8 mouse cellular contexts compared by ENCODE assay signal in genomic region chr8:57486491-57487440, GRCm38 (mm10). TPM values are rescaled to one million over a fixed set of nuclear protein-coding genes. Genes with fewer than 3 reads are reported as not detected.
DNase-seq lines count a peak whose midpoint lies in the region; ATAC-seq lines count a peak whose summit lies in the region.

No protein-coding gene starts in this region.

- DNase-seq in left cerebral cortex, adult 18-20 months (ENCODE audit: low spot score in 2 of 2) = peak; percentile 29 to 45
- no peak for DNase-seq in left cerebral cortex, adult 11 months (ENCODE audit: low spot score)
- DNase-seq in embryo, embryonic 10.5 days (ENCODE audit: low spot score) = peak; percentile 71
- peak; percentile 19 for DNase-seq in gastrocnemius, postnatal 25 days
- DNase-seq in spleen, adult 18-20 months = peak; percentile 30 to 49

- H3K9me3 ChIP-seq in intestine, embryonic 16.5 days (ENCODE audit: control insufficient read depth, low read length) = no peaks in the 10 kb centered on the region
- H3K9me3 ChIP-seq in limb, embryonic 13.5 days = no peaks in the 10 kb centered on the region
- H3K9me3 ChIP-seq in midbrain, embryonic 13.5 days = no peaks in the 10 kb centered on the region

- H3K36me3 ChIP-seq in intestine, embryonic 16.5 days (ENCODE audit: control insufficient read depth, insufficient read depth, low read length) = peaks cover 2% of the 10 kb centered on the region; the same call in 1 of the 2 replicates
- H3K36me3 ChIP-seq in limb, embryonic 13.5 days = peaks cover 14% of the 10 kb centered on the region
- peaks cover 13% of the 10 kb centered on the region for H3K36me3 ChIP-seq in midbrain, embryonic 13.5 days

- ATAC-seq in intestine, embryonic 16.5 days = peak; percentile 56
- ATAC-seq in limb, embryonic 13.5 days (ENCODE audit: low FRiP score, low read depth) = peak; percentile 58
- peak; percentile 77 for ATAC-seq in midbrain, embryonic 13.5 days

- peak overlapping the region; percentile 64 for H3K4me2 ChIP-seq in intestine, embryonic 16.5 days (ENCODE audit: low read depth, low read length)
- peak overlapping the region; percentile 82 for H3K4me2 ChIP-seq in limb, embryonic 13.5 days (replicated peaks)
- H3K4me2 ChIP-seq in midbrain, embryonic 13.5 days (replicated peaks) = peak overlapping the region; percentile 79

- peak overlapping the region; percentile 82 for H3K9ac ChIP-seq in intestine, embryonic 16.5 days (ENCODE audit: low read depth, low read length)
- H3K9ac ChIP-seq in limb, embryonic 13.5 days = peak overlapping the region; percentile 94
- H3K9ac ChIP-seq in midbrain, embryonic 13.5 days (replicated peaks) = peak overlapping the region; percentile 92

- no peaks in the 10 kb centered on the region for H3K27me3 ChIP-seq in intestine, embryonic 16.5 days (replicated peaks; ENCODE audit: control insufficient read depth, insufficient read depth, low read length)
- no peaks in the 10 kb centered on the region for H3K27me3 ChIP-seq in limb, embryonic 13.5 days
- no peaks in the 10 kb centered on the region for H3K27me3 ChIP-seq in midbrain, embryonic 13.5 days

- H3K4me3 ChIP-seq in intestine, embryonic 16.5 days (ENCODE audit: low read length) = peak overlapping the region; percentile 84
- H3K4me3 ChIP-seq in limb, embryonic 13.5 days = peak overlapping the region; percentile 87
- H3K4me3 ChIP-seq in midbrain, embryonic 13.5 days (replicated peaks) = peak overlapping the region; percentile 86

- peak overlapping the region; percentile 95 for H3K27ac ChIP-seq in intestine, embryonic 16.5 days (ENCODE audit: low read length)
- H3K27ac ChIP-seq in limb, embryonic 13.5 days = peak overlapping the region; percentile 97
- peak overlapping the region; percentile 98 for H3K27ac ChIP-seq in midbrain, embryonic 13.5 days

- under 1% methylated on average over 54 of the region's 54 CpGs for WGBS in intestine, embryonic 16.5 days
- WGBS in limb, embryonic 13.5 days = under 1% methylated on average over 54 of the region's 54 CpGs
- under 1% methylated on average over 54 of the region's 54 CpGs for WGBS in midbrain, embryonic 13.5 days

- peaks cover 6% of the 10 kb centered on the region for H3K4me1 ChIP-seq in intestine, embryonic 16.5 days (ENCODE audit: control insufficient read depth, insufficient read depth, low read length)
- peaks cover 13% of the 10 kb centered on the region for H3K4me1 ChIP-seq in limb, embryonic 13.5 days
- H3K4me1 ChIP-seq in midbrain, embryonic 13.5 days (replicated peaks) = peaks cover 14% of the 10 kb centered on the region

RNA-seq across cellular contexts. Expression of gene Sap30, which starts 0.9 kb away (rescaled TPM):
- 10 to 100 TPM; 12.2 to 14.3 TPM for total RNA-seq in left cerebral cortex, adult 18-20 months (2021)
- total RNA-seq in gastrocnemius, postnatal 25 days (2021) = 10 to 100 TPM; 10.2 to 18.5 TPM
- 20.6 and 21.7 TPM in 2 replicates for polyA plus RNA-seq in intestine, embryonic 16.5 days (2015; fragmentation: Nextera tagmentation; extraction: Ambion mirVana)
- polyA plus RNA-seq in limb, embryonic 13.5 days (2015; fragmentation: Nextera tagmentation; extraction: Ambion mirVana) = 40.7 and 42.8 TPM in 2 replicates
- polyA plus RNA-seq in midbrain, embryonic 13.5 days (2015; fragmentation: Nextera tagmentation; extraction: Ambion mirVana) = 61.5 and 76.2 TPM in 2 replicates

RNA-seq across cellular contexts. Expression of gene Hmgb2, which starts 24.9 kb away (rescaled TPM):
- total RNA-seq in left cerebral cortex, adult 18-20 months (2021) = 1 to 10 TPM; 2.8 to 5.2 TPM
- total RNA-seq in gastrocnemius, postnatal 25 days (2021) = 1 to 10 TPM; 2.7 to 5.6 TPM
- polyA plus RNA-seq in intestine, embryonic 16.5 days (2015; fragmentation: Nextera tagmentation; extraction: Ambion mirVana) = 252 and 287 TPM in 2 replicates
- 361 and 398 TPM in 2 replicates for polyA plus RNA-seq in limb, embryonic 13.5 days (2015; fragmentation: Nextera tagmentation; extraction: Ambion mirVana)
- polyA plus RNA-seq in midbrain, embryonic 13.5 days (2015; fragmentation: Nextera tagmentation; extraction: Ambion mirVana) = 210 and 259 TPM in 2 replicates

RNA-seq across cellular contexts. Expression of gene Scrg1, which starts 31.0 kb away (rescaled TPM):
- 10 to 100 TPM; 33.4 to 47.5 TPM for total RNA-seq in left cerebral cortex, adult 18-20 months (2021)
- not detected for total RNA-seq in gastrocnemius, postnatal 25 days (2021)
- polyA plus RNA-seq in intestine, embryonic 16.5 days (2015; fragmentation: Nextera tagmentation; extraction: Ambion mirVana) = 0.27 TPM in 1 of 2 replicates, not detected in the other
- polyA plus RNA-seq in limb, embryonic 13.5 days (2015; fragmentation: Nextera tagmentation; extraction: Ambion mirVana) = 16.4 and 17.8 TPM in 2 replicates
- polyA plus RNA-seq in midbrain, embryonic 13.5 days (2015; fragmentation: Nextera tagmentation; extraction: Ambion mirVana) = 2.5 and 3.3 TPM in 2 replicates
